Mouse (Mus musculus): ENCODE measurements at regions not wholly inside any gene's neighbourhood (a gene's known extent, or its start where the extent isn't known, plus 50 kb on each side); places are given as distances from the start of the nearest gene placed in this dataset.

DNA sequence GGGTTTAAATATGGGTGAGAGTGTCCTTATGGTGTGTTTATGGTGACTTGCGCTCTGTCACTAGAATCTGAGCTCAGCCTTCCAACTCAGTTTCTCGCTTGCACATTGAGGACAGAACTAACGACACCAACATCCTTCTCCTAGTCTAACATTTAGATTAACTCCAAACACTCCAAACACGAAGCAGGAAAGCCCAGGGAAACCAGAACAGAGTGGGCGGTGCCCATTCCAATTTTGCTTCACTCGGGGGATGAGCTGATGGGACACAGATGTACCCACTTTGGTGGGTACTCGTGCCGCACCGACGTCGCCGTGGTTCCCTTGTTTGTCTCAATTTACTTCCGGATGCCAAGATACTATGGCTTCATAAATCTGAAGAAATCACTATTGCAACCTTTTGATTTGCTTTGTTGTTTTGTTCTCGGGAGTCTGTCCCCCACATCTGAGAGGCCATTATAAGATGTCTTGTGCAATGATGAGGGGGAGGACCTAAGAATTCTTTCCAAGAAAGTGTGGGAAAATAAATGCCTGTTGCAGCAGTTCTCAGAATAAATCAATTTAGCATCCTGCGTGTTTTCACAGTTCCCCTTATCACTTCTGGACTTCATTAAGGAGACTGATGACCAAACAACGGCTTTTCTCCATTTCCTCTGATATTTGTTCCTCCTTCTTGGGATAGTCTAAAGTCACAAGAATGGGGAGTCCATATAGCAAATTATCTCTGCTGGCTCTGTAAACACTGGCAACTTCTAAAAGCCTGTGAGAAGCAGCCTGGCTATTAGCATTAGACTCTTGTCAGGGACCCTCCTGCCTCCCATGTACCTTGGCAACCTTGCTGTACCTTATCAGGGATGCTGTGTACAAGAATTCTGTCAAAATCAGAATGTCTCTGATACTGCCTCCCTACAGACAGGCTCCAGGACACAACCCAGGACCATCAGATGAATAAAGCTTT, 96.2 kb upstream of the Klf9 start:
- Histone ChIP-seq H3K9me3 (ENCODE audit: control insufficient read depth, low read length) (no peaks in the 10 kb centered on the region), H3K27ac (ENCODE audit: low read depth) (no peak overlapping the region), H3K27me3 (replicated peaks; ENCODE audit: control insufficient read depth, insufficient read depth, low read length) (no peaks in the 10 kb centered on the region), H3K9ac (ENCODE audit: low read length) (no peak overlapping the region), H3K4me2 (ENCODE audit: low read length) (no peak overlapping the region), H3K4me3 (ENCODE audit: low read depth, low read length) (no peak overlapping the region), H3K36me3 (ENCODE audit: control insufficient read depth, insufficient read depth, low read length) (no peaks in the 10 kb centered on the region), H3K4me1 (replicated peaks; ENCODE audit: control insufficient read depth, insufficient read depth, low read length) (no peaks in the 10 kb centered on the region)
- ATAC-seq (replicated peaks; ENCODE audit: low FRiP score, low TSS enrichment, low read depth), result no peak
- 65% methylated on average over 16 of the region's 16 CpGs for whole genome bisulfite sequencing
- DNase-seq (ENCODE audit: low spot score), result no peak

DNA sequence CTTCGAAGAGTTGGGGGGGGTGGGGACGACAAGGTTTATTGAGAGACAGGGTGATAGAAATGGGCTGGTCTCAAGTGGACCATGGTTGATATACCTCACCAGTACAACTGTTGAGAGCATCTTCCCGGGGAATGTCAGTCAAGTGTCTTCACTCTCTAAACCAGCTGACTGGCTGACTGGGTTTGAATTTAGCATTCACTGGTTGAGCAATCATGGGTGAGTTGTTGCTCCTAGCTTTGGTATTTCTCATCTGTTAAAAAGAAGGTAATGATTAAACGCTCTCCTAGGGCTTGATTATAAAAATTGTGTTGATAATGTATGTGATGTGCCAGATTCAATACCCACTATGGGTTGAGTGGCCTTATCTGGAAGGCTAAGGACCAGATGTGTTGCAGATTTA, 89.6 kb upstream of the Klf9 start:
- Histone ChIP-seq H3K27me3 (replicated peaks; ENCODE audit: control insufficient read depth, insufficient read depth, low read length) (no peaks in the 10 kb centered on the region), H3K4me3 (ENCODE audit: low read depth, low read length) (no peak overlapping the region), H3K4me2 (ENCODE audit: low read length) (no peak overlapping the region), H3K9me3 (ENCODE audit: control insufficient read depth, low read length) (no peaks in the 10 kb centered on the region), H3K36me3 (ENCODE audit: control insufficient read depth, insufficient read depth, low read length) (no peaks in the 10 kb centered on the region), H3K27ac (ENCODE audit: low read depth) (no peak overlapping the region), H3K4me1 (replicated peaks; ENCODE audit: control insufficient read depth, insufficient read depth, low read length) (no peaks in the 10 kb centered on the region), H3K9ac (ENCODE audit: low read length) (no peak overlapping the region)
- ATAC-seq (replicated peaks; ENCODE audit: low FRiP score, low TSS enrichment, low read depth), result no peak
- WGBS, result 88% methylated on average over 4 of the region's 4 CpGs
- no peak for DNase-seq (ENCODE audit: low spot score)

DNA sequence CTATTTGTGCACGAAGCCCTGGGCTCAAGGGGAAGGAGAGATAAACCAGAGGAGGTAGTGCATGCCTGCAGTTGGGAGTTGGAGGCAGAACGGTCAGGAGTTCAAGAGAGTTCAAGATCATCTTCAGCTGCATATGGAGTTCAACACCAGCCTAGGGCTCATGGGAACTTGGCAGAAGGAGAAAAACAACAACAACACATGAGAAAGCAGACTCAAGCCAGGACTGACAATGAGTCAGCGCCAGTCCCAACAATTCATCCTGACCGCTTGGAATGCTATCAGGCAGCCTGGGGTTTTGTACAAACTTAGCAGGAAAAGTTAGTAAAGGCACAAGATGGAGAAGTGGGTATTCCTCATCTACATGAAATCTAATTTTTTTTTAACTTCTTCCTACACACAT, 86.6 kb upstream of the Klf9 start:
- WGBS, result 67% methylated on average over 4 of the region's 4 CpGs
- no peaks in the 10 kb centered on the region for H3K27me3 ChIP-seq (replicated peaks; ENCODE audit: control insufficient read depth, insufficient read depth, low read length)
- no peaks in the 10 kb centered on the region for H3K36me3 ChIP-seq (ENCODE audit: control insufficient read depth, insufficient read depth, low read length)
- no peak overlapping the region for H3K4me2 ChIP-seq (ENCODE audit: low read length)
- H3K27ac ChIP-seq (ENCODE audit: low read depth), result no peak overlapping the region
- DNase-seq (ENCODE audit: low spot score), result no peak
- H3K4me3 ChIP-seq (ENCODE audit: low read depth, low read length), result no peak overlapping the region
- ATAC-seq (replicated peaks; ENCODE audit: low FRiP score, low TSS enrichment, low read depth), result no peak
- no peaks in the 10 kb centered on the region for H3K9me3 ChIP-seq (ENCODE audit: control insufficient read depth, low read length)
- no peak overlapping the region for H3K9ac ChIP-seq (ENCODE audit: low read length)
- peaks cover 9% of the 10 kb centered on the region for H3K4me1 ChIP-seq (replicated peaks; ENCODE audit: control insufficient read depth, insufficient read depth, low read length)

DNA sequence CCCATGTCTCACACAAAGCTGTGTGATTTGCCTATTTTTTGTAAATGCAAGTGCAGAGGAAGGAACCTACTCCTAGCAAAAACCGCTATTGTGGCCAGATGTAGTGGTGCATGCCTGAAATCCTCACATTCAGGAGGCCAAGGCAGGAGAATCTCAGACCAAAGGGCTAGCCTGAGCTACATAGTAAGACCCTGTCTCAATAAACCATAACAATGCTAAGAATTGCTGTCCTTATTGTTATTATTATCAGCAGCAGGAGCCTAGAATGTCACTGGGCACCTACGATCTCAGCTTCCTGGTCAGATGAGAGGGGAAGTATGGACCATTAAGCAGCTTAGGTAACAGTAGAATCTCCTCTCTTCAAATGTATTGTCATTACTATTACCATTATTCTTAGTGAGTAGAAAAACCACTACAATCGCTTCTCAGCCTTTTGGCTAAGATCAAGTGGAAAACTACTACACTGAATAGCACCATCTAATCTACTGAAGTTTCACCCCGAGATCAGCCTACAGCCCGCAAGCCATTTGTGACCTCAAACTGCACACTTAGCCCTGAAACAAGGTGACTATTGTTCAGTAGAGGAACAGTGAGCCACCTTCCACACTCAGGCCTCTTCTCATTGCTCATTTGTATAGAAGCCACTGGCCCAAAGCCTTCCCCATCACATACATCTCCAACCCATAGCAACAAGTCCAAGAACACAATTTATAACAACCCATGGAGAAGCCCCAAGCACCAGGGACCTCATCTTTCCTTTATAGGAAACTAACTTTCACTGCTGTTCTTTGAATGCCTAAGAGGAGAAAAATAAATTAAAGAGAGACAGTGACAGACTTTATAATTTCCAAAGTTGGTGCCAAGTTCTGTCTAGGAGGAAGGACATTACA, 84.9 kb upstream of the Klf9 start:
- 76% methylated on average over 5 of the region's 5 CpGs for WGBS
- Histone ChIP-seq H3K27me3 (replicated peaks; ENCODE audit: control insufficient read depth, insufficient read depth, low read length) (no peaks in the 10 kb centered on the region), H3K9ac (ENCODE audit: low read length) (no peak overlapping the region), H3K4me2 (ENCODE audit: low read length) (peak overlapping the region; percentile 54; the same call in 1 of the 2 replicates), H3K9me3 (ENCODE audit: control insufficient read depth, low read length) (no peaks in the 10 kb centered on the region), H3K4me1 (replicated peaks; ENCODE audit: control insufficient read depth, insufficient read depth, low read length) (peaks cover 9% of the 10 kb centered on the region), H3K4me3 (ENCODE audit: low read depth, low read length) (no peak overlapping the region), H3K27ac (ENCODE audit: low read depth) (peak overlapping the region; percentile 82), H3K36me3 (ENCODE audit: control insufficient read depth, insufficient read depth, low read length) (no peaks in the 10 kb centered on the region)
- DNase-seq (ENCODE audit: low spot score) (no peak), ATAC-seq (replicated peaks; ENCODE audit: low FRiP score, low TSS enrichment, low read depth) (no peak)

DNA sequence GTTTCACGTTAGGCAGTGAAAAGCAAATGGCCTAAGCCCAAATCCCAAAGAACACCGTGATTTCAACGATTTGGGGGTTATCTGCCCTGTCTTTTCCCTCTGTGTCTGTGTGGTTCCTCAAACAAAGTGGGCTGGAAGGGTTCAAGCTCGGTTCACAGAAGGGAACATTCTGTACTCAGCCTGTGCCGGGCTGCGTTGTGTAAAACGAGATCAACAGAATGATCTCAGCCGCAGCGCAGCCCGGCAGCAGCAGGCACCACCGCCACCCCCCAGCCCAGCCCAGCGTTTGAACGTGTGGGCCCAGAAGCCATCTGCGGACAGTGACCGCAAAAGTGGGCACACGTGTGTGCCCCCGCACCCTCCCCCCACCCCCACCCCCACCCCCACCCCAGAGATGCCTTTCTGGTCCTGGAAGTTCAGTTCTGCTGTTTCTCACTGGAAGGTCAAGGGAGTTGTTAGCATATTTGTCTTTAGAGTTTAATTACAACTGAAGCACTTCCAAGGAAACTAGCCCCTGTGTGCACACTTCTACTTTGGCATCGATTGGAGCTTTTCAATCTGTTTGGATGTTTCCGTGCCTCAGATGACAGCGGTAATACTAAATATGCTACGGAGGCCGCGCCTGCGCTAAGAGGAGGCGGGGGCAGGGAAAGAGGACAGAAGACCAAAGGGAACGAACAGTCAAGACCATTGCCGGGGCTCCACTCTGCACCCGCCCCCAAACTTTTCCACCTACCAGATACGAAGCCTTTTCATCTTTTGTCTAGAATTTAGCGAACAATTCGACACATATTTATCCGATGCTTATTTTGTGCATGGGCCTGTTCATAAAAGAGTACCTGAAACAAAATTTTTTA, 83.9 kb upstream of the Klf9 start:
- peak overlapping the region; percentile 48 for H3K9ac ChIP-seq (ENCODE audit: low read length)

DNA sequence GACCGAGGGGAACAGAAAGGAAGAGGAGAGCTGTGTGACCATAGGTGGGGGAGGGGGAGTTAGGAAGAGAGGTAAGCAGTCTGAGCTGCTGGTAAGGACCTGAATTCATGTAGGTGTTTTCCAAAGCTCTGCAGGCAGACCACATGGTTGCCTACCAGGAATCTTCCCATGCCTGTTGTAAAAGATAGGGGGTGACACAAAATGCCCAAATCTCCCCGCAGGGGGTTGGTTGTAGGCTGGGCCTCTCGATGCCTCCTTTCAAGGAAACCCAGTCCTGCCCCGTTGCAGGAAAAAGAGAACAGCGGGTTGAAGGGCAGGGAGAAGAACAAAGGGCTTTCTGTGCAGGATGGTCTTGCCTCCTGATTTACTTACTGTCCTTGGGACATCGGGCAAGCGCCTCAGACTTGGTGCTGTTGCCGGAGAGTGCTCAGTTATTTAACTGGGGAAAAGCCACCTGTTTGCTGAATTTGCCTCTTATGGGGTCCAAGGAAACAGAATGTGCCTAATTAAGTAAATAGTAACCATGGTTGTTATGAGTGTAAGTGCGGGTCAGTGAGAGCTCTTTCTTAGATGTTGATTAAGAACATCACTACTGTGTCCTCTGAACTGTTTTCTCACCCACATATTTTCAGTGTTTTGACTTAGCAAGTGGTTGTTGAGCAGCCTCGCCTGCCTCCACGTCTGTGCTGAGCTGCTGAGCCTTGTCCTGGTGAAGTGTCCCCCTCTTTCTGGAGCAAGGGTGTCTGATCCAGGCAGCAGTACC, 83.1 kb upstream of the Klf9 start:
- Histone ChIP-seq H3K9ac (ENCODE audit: low read length) (peak overlapping the region; percentile 48; the same call in 1 of the 2 replicates), H3K27ac (ENCODE audit: low read depth) (peak overlapping the region; percentile 82), H3K27me3 (replicated peaks; ENCODE audit: control insufficient read depth, insufficient read depth, low read length) (no peaks in the 10 kb centered on the region), H3K9me3 (ENCODE audit: control insufficient read depth, low read length) (no peaks in the 10 kb centered on the region), H3K4me2 (ENCODE audit: low read length) (peak overlapping the region; percentile 54), H3K36me3 (ENCODE audit: control insufficient read depth, insufficient read depth, low read length) (no peaks in the 10 kb centered on the region), H3K4me3 (ENCODE audit: low read depth, low read length) (peak overlapping the region; percentile 23), H3K4me1 (replicated peaks; ENCODE audit: control insufficient read depth, insufficient read depth, low read length) (peaks cover 14% of the 10 kb centered on the region)
- DNase-seq (ENCODE audit: low spot score), result peak; percentile 74
- WGBS, result 30% methylated on average over 11 of the region's 11 CpGs
- ATAC-seq (replicated peaks; ENCODE audit: low FRiP score, low TSS enrichment, low read depth), result peak; percentile 59; the same call in 1 of the 2 replicates

More for the DNA sequence above, 83.9 kb upstream of the Klf9 start:
- H3K9me3 ChIP-seq (ENCODE audit: control insufficient read depth, low read length), result no peaks in the 10 kb centered on the region
- peaks cover 14% of the 10 kb centered on the region for H3K4me1 ChIP-seq (replicated peaks; ENCODE audit: control insufficient read depth, insufficient read depth, low read length)
- 3% methylated on average over 32 of the region's 32 CpGs for WGBS
- no peaks in the 10 kb centered on the region for H3K36me3 ChIP-seq (ENCODE audit: control insufficient read depth, insufficient read depth, low read length)
- H3K27ac ChIP-seq (ENCODE audit: low read depth), result peak overlapping the region; percentile 82
- DNase-seq (ENCODE audit: low spot score) (peak; percentile 81), ATAC-seq (replicated peaks; ENCODE audit: low FRiP score, low TSS enrichment, low read depth) (peak; percentile 85)
- no peaks in the 10 kb centered on the region for H3K27me3 ChIP-seq (replicated peaks; ENCODE audit: control insufficient read depth, insufficient read depth, low read length)
- peak overlapping the region; percentile 23 for H3K4me3 ChIP-seq (ENCODE audit: low read depth, low read length)
- H3K4me2 ChIP-seq (ENCODE audit: low read length), result peak overlapping the region; percentile 54

DNA sequence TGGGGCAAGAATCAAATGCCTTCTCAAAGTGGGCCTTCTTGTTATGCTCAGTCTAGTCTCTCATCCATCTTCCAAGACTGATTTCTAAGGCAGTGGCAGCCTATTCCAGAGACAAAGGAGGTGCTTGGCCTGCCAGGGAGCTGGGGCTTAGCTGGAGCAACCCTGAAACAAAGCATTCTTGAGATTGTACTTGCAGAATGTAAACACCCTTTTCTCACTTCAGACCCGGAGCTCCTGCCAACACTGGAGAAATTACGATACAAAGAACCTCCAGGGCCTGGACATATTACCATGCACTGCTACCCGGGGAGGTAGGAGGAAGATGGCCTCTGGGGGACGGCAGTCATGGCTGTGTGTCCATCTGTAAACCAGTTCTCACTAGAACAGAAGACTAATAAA, 82.5 kb upstream of the Klf9 start:
- H3K36me3 ChIP-seq (ENCODE audit: control insufficient read depth, insufficient read depth, low read length), result no peaks in the 10 kb centered on the region
- H3K27ac ChIP-seq (ENCODE audit: low read depth), result no peak overlapping the region
- peaks cover 14% of the 10 kb centered on the region for H3K4me1 ChIP-seq (replicated peaks; ENCODE audit: control insufficient read depth, insufficient read depth, low read length)
- H3K4me2 ChIP-seq (ENCODE audit: low read length), result no peak overlapping the region
- 46% methylated on average over 4 of the region's 4 CpGs for WGBS
- no peak overlapping the region for H3K9ac ChIP-seq (ENCODE audit: low read length)
- no peaks in the 10 kb centered on the region for H3K9me3 ChIP-seq (ENCODE audit: control insufficient read depth, low read length)
- no peak overlapping the region for H3K4me3 ChIP-seq (ENCODE audit: low read depth, low read length)
- DNase-seq (ENCODE audit: low spot score) (no peak), ATAC-seq (replicated peaks; ENCODE audit: low FRiP score, low TSS enrichment, low read depth) (no peak)
- H3K27me3 ChIP-seq (replicated peaks; ENCODE audit: control insufficient read depth, insufficient read depth, low read length), result no peaks in the 10 kb centered on the region

Data from intestine, embryonic 14.5 days (tissue).